16 mouse cellular contexts compared by ENCODE assay signal in genomic region chr11:84425736-84426632, GRCm38 (mm10).
DNase-seq lines count a peak whose midpoint lies in the region; ATAC-seq and TF ChIP-seq lines count a peak whose summit lies in the region.
"Had no signal": no experiment of that assay in that cellular context is flagged by ENCODE, and none has a peak within 500 bp of the region (broad histone marks: within the 10 kb centered on the region; RNA-seq: fewer than 3 reads in every experiment).

No protein-coding gene starts in this region.

- H3K9me3 ChIP-seq in kidney, embryonic 15.5 days (replicated peaks): no peaks in the 10 kb centered on the region
- no peaks in the 10 kb centered on the region for H3K9me3 ChIP-seq in embryonic facial prominence, embryonic 11.5 days (replicated peaks; ENCODE audit: control insufficient read depth, low read length)
- no peaks in the 10 kb centered on the region for H3K9me3 ChIP-seq in intestine, postnatal 0 days (ENCODE audit: control insufficient read depth)
- H3K9me3 ChIP-seq in neural tube, embryonic 15.5 days (replicated peaks): no peaks in the 10 kb centered on the region
- H3K9me3 ChIP-seq: heart, embryonic 13.5 days; limb, embryonic 10.5 days had no signal

- peaks cover 12% of the 10 kb centered on the region for H3K4me1 ChIP-seq in kidney, embryonic 15.5 days
- H3K4me1 ChIP-seq in embryonic facial prominence, embryonic 11.5 days (ENCODE audit: control insufficient read depth, insufficient read depth, low read length): no peaks in the 10 kb centered on the region
- no peaks in the 10 kb centered on the region for H3K4me1 ChIP-seq in intestine, postnatal 0 days (replicated peaks; ENCODE audit: control insufficient read depth, insufficient read depth, low read length)
- peaks cover 25% of the 10 kb centered on the region for H3K4me1 ChIP-seq in neural tube, embryonic 15.5 days

- no peak overlapping the region for H3K4me3 ChIP-seq in kidney, embryonic 15.5 days (replicated peaks)
- no peak overlapping the region for H3K4me3 ChIP-seq in embryonic facial prominence, embryonic 11.5 days (ENCODE audit: low read depth, low read length)
- H3K4me3 ChIP-seq in intestine, postnatal 0 days (ENCODE audit: low read depth, low read length): no peak overlapping the region
- no peak overlapping the region for H3K4me3 ChIP-seq in neural tube, embryonic 15.5 days (replicated peaks)
- H3K4me3 ChIP-seq: erythroblast, embryonic 14.5 days; heart, embryonic 13.5 days; limb, embryonic 10.5 days had no signal

- H3K27ac ChIP-seq in kidney, embryonic 15.5 days: no peak overlapping the region
- H3K27ac ChIP-seq in embryonic facial prominence, embryonic 11.5 days (replicated peaks; ENCODE audit: low read depth, low read length): no peak overlapping the region
- H3K27ac ChIP-seq in intestine, postnatal 0 days (ENCODE audit: low read depth, low read length): no peak overlapping the region
- H3K27ac ChIP-seq in neural tube, embryonic 15.5 days (replicated peaks): peak overlapping the region; percentile 51; the same call in 1 of the 2 replicates
- H3K27ac ChIP-seq: heart, embryonic 13.5 days; limb, embryonic 10.5 days; macrophage had no signal

- no peak overlapping the region for H3K4me2 ChIP-seq in kidney, embryonic 15.5 days
- H3K4me2 ChIP-seq in embryonic facial prominence, embryonic 11.5 days (ENCODE audit: low read depth, low read length): no peak overlapping the region
- H3K4me2 ChIP-seq in intestine, postnatal 0 days (replicated peaks; ENCODE audit: low read depth): peak overlapping the region; percentile 7; the same call in 1 of the 2 replicates
- no peak overlapping the region for H3K4me2 ChIP-seq in neural tube, embryonic 15.5 days
- H3K4me2 ChIP-seq: heart, embryonic 13.5 days had no signal

- no peak for TF ChIP-seq CTCF in intestine, postnatal 0 days (IDR thresholded peaks at IDR 0.05; ENCODE audit: low read depth)

- DNase-seq in kidney, adult 8-10 months: peak; percentile 18 to 31
- DNase-seq in embryonic facial prominence, embryonic 11.5 days (ENCODE audit: low spot score): no peak
- DNase-seq in c-Kit-positive CD71-positive TER-119-positive erythroid progenitor cells, embryonic 14.5 days (ENCODE audit: low spot score): no peak
- DNase-seq in right cerebral cortex, adult 2 months (ENCODE audit: low spot score in 2 of 2): no peak
- DNase-seq: adrenal gland, postnatal 14 days; cerebellum, postnatal 36 days; gastrocnemius, postnatal 25 days; thymus, postnatal 36 days had no signal

- no peaks in the 10 kb centered on the region for H3K27me3 ChIP-seq in kidney, embryonic 15.5 days
- H3K27me3 ChIP-seq in embryonic facial prominence, embryonic 11.5 days (ENCODE audit: control insufficient read depth, insufficient read depth, low read length): no peaks in the 10 kb centered on the region
- no peaks in the 10 kb centered on the region for H3K27me3 ChIP-seq in intestine, postnatal 0 days (replicated peaks; ENCODE audit: control insufficient read depth, insufficient read depth, low read length)
- H3K27me3 ChIP-seq in neural tube, embryonic 15.5 days (replicated peaks): no peaks in the 10 kb centered on the region
- H3K27me3 ChIP-seq: CH12.LX; heart, embryonic 13.5 days had no signal

- peaks cover 4% of the 10 kb centered on the region for H3K36me3 ChIP-seq in kidney, embryonic 15.5 days
- H3K36me3 ChIP-seq in embryonic facial prominence, embryonic 11.5 days (replicated peaks; ENCODE audit: control insufficient read depth, insufficient read depth, low read depth, low read length): no peaks in the 10 kb centered on the region
- H3K36me3 ChIP-seq in intestine, postnatal 0 days (ENCODE audit: control insufficient read depth, insufficient read depth): no peaks in the 10 kb centered on the region
- H3K36me3 ChIP-seq in neural tube, embryonic 15.5 days: no peaks in the 10 kb centered on the region
- H3K36me3 ChIP-seq: heart, embryonic 13.5 days; limb, embryonic 10.5 days had no signal

- WGBS in kidney, embryonic 15.5 days: 60% methylated on average over 13 of the region's 13 CpGs
- WGBS in embryonic facial prominence, embryonic 11.5 days: 67% methylated on average over 13 of the region's 13 CpGs
- WGBS in intestine, postnatal 0 days: 42% methylated on average over 13 of the region's 13 CpGs
- WGBS in neural tube, embryonic 15.5 days: 54% methylated on average over 13 of the region's 13 CpGs

- ATAC-seq in kidney, embryonic 15.5 days (replicated peaks; ENCODE audit: low FRiP score): no peak
- ATAC-seq in embryonic facial prominence, embryonic 11.5 days (replicated peaks; ENCODE audit: insufficient number of reproducible peaks, low FRiP score, low TSS enrichment, low read depth): 0 out of 2 replicates have a peak, but pooled peaks have one; percentile 36
- peak; percentile 10; the same call in 1 of the 2 replicates for ATAC-seq in intestine, postnatal 0 days
- 0 out of 2 replicates have a peak, but pooled peaks have one; percentile 11 for ATAC-seq in neural tube, embryonic 15.5 days (ENCODE audit: low FRiP score)

- H3K9ac ChIP-seq in kidney, embryonic 15.5 days: no peak overlapping the region
- no peak overlapping the region for H3K9ac ChIP-seq in embryonic facial prominence, embryonic 11.5 days (replicated peaks; ENCODE audit: low read length)
- no peak overlapping the region for H3K9ac ChIP-seq in intestine, postnatal 0 days (ENCODE audit: low read depth, low read length)
- no peak overlapping the region for H3K9ac ChIP-seq in neural tube, embryonic 15.5 days (replicated peaks)
- H3K9ac ChIP-seq: heart, embryonic 13.5 days had no signal

Comparison
In these comparisons a context has a peak if more than half of its experiments do, and no peak if none do; other contexts are left out.
1. DNase-seq: peak in kidney, adult 8-10 months (2 of 2); none in embryonic facial prominence, embryonic 11.5 days (single experiment), c-Kit-positive CD71-positive TER-119-positive erythroid progenitor cells, embryonic 14.5 days (single experiment) and right cerebral cortex, adult 2 months (0 of 2).